Mouse (Mus musculus) megakaryocyte, adult 5-6 weeks (primary cell): ENCODE data around the gene Tpp1. TPM values are rescaled to one million over a fixed set of nuclear protein-coding genes. Genes with fewer than 3 reads are reported as not detected.

Experiments used
- ATAC-seq: 2 replicates; pipeline ENCODE4 v1.8.0; 2016; ENCODE audit warnings: mild to moderate bottlenecking, inconsistent platforms; ENCODE audit not compliant: poor library complexity, severe bottlenecking
- total RNA-seq, 2 experiments: library from RNA; stranded (forward) in 1 of 2; stranded (reverse) in 1 of 2; fragments of 153-499, 151-499 nt in 1 of 2; fragments of 221-1000, 200-1000 nt in 1 of 2; gene quantifications; 2 replicates each; pipeline versions ENCODE4 v1.2.3 to v1.2.4; 2015 to 2017

The Tpp1 gene
- total RNA-seq, 2 experiments from 2014 or later = 21.7 to 71.5 TPM

DNA sequence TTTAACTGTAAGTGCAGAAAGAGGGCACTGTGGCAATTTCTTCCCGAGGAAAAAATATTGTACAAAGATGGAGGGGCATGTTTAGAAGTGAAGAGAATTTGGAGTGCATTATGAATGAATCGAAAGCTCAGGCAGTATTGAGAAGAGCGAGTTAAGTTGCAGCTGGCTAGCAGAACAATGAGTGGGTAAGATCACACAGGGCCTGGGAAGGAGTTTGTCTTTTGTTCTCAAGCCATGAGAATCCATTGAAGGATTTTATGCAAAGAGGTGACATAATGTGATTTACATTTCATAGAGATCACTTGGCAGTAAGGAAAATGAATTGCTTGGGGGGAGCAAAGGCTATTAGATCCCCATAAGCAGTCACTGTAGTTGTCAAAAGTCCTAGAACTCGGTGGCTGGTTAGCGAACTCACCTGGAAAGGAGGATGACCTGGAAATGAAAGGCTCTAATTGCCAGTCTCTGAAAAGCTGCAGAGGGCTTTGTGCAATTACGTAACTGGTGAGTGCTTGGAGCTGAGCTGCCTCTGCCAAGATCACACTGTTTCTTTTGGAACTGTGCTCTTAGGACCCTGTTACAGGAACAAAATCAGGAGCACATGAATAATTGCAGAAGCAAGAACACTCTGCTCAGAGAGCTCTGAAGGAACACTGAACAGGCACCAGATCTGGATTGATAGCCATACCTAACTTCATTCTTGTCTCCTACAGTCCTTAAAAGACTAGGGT is 23.2 kb downstream of the Tpp1 start:
- no peak for ATAC-seq

DNA sequence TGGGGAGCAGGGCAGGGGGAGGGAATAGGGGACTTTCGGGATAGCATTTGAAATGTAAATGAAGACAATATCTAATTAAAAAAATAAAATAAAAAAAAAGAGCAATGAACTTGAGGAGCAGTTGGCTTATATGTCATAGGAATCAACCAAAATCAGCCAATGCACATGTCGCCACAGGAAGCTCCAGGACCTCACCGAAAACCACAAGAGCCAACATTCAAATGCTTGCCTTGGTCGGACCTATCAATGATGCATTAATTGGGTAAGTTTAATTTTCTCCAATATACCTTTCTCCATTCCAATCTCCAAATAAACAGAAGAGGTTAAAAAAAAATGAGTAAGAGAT is 25.1 kb downstream of the Tpp1 start:
- ATAC-seq = no peak

DNA sequence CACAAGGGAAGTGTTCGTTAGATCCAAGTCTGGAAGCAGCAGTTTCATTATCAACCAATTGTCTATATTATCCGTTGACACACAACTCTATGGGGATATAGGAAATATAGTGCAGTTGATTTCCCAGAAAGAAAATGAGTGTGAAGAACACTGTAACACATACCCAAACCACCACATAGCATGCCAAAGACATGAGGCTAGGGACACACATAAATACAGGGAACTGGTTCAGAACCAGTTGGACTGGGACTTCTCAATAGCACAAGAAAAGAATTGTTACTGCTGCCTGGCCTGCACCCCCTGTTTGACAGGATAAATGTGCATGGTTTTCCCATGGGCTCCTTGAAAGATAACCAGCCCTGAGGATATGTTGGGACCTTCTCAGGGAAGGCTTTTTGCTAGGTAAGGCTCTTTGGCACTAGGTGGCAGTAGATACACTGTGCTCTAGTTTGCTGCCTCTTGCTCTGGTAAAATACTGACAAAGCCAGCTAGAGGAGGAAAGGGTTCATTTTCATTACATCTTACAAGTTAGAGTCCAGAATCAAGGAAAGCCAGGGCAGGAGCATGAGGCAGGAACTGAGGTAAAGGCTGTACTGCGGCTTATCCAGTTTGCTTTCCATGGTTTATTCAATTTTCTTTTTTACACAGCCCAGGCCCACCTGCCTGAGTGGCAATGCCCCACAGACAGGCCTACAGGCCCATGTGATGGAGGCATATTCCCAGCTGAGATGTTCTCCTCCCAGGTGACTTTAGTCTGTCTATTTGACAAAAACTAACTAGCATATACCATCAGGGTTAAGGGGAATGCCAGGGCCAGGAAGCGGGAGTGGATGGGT is 25.7 kb downstream of the Tpp1 start:
- ATAC-seq = peak; percentile 99

DNA sequence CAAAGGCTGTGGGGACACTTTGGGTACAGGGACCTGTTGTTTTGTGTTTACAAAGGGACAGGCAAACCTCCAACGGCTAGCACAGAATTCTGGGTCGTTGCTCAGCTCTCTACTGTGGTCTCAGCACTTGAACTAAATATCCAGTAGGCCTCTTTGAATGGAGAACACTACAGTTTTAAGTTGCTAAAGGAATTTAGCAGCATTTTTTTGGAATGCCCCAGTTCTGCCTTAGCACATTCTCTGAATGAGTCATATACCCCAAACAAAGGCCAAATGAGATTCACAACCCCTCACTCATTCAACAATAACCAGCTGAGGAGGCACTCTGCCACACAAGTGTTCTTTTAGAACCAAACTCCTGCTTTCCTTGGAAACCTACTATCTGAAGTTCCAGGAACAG is 30.1 kb downstream of the Tpp1 start:
- no peak for ATAC-seq

DNA sequence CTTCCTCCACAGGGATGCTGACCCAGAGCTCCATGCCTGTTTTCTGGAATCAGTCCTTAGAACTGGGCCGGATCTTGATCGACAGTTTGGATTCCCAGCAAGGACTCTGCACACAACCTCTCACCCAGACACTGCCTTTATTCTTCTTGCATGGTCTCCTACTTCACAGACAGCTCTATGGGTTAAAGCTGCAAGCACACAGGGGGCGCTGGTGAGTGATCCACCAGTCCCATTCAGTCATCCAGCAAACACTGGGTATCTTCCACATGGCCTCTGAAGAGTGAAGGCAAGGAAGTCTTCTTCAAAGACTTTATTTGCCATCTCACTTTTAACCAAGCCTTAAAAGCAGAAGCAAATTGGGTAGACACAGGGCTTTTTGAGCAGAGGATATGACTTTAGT is 36.7 kb downstream of the Tpp1 start:
- ATAC-seq = 0 out of 2 replicates have a peak, but pooled peaks have one; percentile 35

DNA sequence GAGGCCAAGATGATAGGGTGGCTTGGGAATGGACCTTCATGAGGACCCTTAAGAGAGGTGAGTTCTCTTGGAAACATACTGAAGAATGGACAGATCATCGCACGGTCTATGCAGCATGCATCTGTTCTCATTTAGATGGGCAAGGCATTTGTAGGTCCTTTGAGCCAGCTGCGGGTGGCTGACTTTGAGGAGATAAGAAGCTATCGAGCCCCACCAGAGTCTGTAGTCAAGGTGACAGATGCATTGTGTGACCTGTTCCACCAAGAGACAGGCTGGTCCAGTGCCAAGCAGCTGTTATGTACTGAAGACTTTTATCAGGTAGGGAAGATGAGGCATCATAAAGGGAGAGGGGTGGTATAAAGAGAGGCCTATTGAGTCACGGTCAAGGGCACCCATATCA is 43.3 kb downstream of the Tpp1 start:
- ATAC-seq = peak; percentile 51

DNA sequence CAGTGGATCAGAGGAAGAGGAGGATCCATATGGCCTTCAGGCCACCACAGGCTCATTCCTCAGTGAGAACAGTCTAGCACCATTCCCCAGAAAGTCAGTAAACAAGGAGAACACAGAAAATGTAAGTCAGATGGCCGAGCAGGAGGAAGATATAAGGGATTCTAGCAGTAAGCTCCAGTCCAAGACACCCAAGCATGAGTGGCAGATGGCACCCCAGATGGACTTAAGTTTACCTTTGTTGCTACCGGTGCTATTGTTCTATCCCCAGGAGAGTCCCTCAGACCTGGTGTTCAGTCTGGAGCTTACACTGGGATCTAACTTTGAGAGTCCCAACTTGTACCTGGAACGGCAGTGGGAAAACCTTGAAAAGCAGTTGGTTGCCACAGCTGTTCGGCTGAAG is 48.2 kb downstream of the Tpp1 start:
- ATAC-seq = no peak

DNA sequence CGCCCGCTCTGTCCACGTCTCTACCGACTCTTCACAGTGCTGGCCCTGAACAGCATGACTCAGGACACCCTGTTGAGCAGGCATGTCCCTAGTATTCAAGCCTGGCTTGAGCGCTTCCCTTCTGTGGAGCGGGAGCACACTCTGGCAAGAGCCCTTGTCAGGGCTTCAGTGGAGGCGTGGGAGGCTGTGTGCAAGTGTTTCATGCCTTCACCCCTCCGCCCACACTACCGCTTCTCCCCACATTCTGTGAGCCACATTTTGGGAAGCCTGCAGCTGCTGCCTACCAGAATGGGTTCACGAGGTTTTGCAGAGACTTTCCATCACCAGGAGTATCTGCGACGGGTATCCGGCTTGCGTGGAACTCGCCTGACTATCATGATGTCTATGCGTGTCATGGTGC is 48.9 kb downstream of the Tpp1 start:
- ATAC-seq = no peak

Other genes with a start within 250 kb of the Tpp1 start
- 25.8 and 26.1 TPM in 2 replicates for gene Smpd1, start 197.9 kb downstream of the Tpp1 start, total RNA-seq (2015)
- 24.7 and 33.3 TPM in 2 replicates for gene Smpd1, start 197.9 kb downstream of the Tpp1 start, total RNA-seq (2017)
- gene Apbb1, start 170.6 kb downstream of the Tpp1 start, total RNA-seq (2015) = 1.6 and 1.9 TPM in 2 replicates
- 3.7 and 9.5 TPM in 2 replicates for gene Apbb1, start 170.6 kb downstream of the Tpp1 start, total RNA-seq (2017)
- gene Hpx, start 152.1 kb downstream of the Tpp1 start, total RNA-seq (2015) = not detected in 2 replicates
- gene Hpx, start 152.1 kb downstream of the Tpp1 start, total RNA-seq (2017) = 0.29 TPM in 1 of 2 replicates, not detected in the other
- gene Trim3, start 118.7 kb downstream of the Tpp1 start, total RNA-seq (2015) = 14.8 and 19.7 TPM in 2 replicates
- 10.9 and 15.3 TPM in 2 replicates for gene Trim3, start 118.7 kb downstream of the Tpp1 start, total RNA-seq (2017)
- 77.3 and 105 TPM in 2 replicates for gene Timm10b, start 112.2 kb downstream of the Tpp1 start, total RNA-seq (2015)
- 85.4 and 91.6 TPM in 2 replicates for gene Timm10b, start 112.2 kb downstream of the Tpp1 start, total RNA-seq (2017)
- 6.9 and 12.0 TPM in 2 replicates for gene Arfip2, start 111.8 kb downstream of the Tpp1 start, total RNA-seq (2015)
- gene Arfip2, start 111.8 kb downstream of the Tpp1 start, total RNA-seq (2017) = 24.6 and 24.8 TPM in 2 replicates
- gene Gm45799, start 111.7 kb downstream of the Tpp1 start, total RNA-seq (2015) = 6.7 and 18.0 TPM in 2 replicates
- 6.0 and 6.6 TPM in 2 replicates for gene Gm45799, start 111.7 kb downstream of the Tpp1 start, total RNA-seq (2017)
- 1.8 and 4.7 TPM in 2 replicates for gene Dnhd1, start 101.4 kb downstream of the Tpp1 start, total RNA-seq (2015)
- 0.95 and 2.7 TPM in 2 replicates for gene Dnhd1, start 101.4 kb downstream of the Tpp1 start, total RNA-seq (2017)
- 259 and 268 TPM in 2 replicates for gene Ilk, start 15.6 kb downstream of the Tpp1 start, total RNA-seq (2015)
- 180 and 183 TPM in 2 replicates for gene Ilk, start 15.6 kb downstream of the Tpp1 start, total RNA-seq (2017)
- gene Rrp8, start 14.8 kb downstream of the Tpp1 start, total RNA-seq (2015) = 12.3 and 15.8 TPM in 2 replicates
- gene Rrp8, start 14.8 kb downstream of the Tpp1 start, total RNA-seq (2017) = 17.4 and 21.0 TPM in 2 replicates
- gene Taf10, start 7.9 kb downstream of the Tpp1 start, total RNA-seq (2015) = 259 and 284 TPM in 2 replicates
- gene Taf10, start 7.9 kb downstream of the Tpp1 start, total RNA-seq (2017) = 129 and 148 TPM in 2 replicates
- gene Dchs1, start 35.4 kb upstream of the Tpp1 start, total RNA-seq (2015) = 0.07 TPM in 2 replicates
- gene Dchs1, start 35.4 kb upstream of the Tpp1 start, total RNA-seq (2017) = 0.04 TPM in 1 of 2 replicates, not detected in the other
- gene Mrpl17, start 58.9 kb upstream of the Tpp1 start, total RNA-seq (2015) = 74.5 and 84.2 TPM in 2 replicates
- 37.8 and 40.1 TPM in 2 replicates for gene Mrpl17, start 58.9 kb upstream of the Tpp1 start, total RNA-seq (2017)
- 94.8 and 106 TPM in 2 replicates for gene Gm4070, start 201.7 kb upstream of the Tpp1 start, total RNA-seq (2015)
- gene Gm4070, start 201.7 kb upstream of the Tpp1 start, total RNA-seq (2017) = 423 and 519 TPM in 2 replicates